Mouse (Mus musculus): ENCODE measurements around the gene Ncoa1. TPM values are rescaled to one million over a fixed set of nuclear protein-coding genes. Genes with fewer than 3 reads are reported as not detected.
A peak's percentile ranks its signal among the peaks of the same experiment; 100 is the strongest.

Gene Ncoa1
- polyA plus RNA-seq, 1 experiment = 21.9 TPM

DNA sequence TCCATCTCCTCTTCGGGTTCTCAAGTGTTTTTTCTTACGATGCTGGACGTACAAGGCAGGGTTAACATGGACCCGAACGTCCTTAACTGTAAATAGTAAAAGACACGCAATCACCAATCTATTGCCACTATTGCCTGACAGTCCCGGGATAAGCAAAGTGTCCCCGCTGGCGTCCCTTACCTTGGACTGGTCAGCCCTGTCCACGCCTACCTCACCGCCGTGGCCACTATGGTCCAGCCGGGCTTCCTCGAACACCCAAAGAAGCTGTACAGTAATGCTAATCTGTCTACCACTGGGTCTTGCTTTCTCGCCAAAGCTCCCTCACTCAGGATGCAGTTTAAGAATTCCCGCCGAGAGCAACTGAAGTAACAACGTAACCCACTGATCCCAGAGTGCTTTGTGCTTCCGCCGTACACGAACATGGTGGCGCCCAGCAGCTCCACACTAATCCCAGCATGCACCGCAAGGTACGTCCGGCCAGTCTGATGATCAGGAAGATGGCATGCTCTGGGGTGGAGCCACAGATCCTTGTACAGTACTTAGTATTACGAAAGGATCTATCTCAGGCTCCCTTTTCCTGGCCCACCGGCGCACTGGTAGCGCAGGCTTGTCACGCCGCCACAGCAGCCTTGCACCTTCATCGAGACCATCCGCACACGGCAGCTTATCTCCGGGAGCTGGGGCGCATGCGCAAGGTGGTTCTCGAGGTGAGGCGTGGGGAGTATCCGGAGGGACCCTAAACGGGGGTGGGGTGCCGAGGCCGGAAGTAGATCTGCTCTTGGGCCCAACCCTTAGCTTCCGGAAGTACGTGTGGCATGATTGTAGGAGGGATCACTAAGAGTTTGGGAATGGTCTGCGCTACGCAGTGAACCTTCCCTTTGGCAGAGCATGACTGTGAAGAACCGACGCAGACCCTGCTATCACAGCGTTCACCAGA is 243.1 kb downstream of the Ncoa1 start, which contains the start of the genes Ptrhd1 and Cenpo:
Gene Ptrhd1 (plus strand): TSS at position 456 of the 937 bp plus-strand sequence.
Gene Cenpo (minus strand): TSS at position 723 of the 937 bp plus-strand sequence.
- Histone ChIP-seq H3K36me3 (ENCODE audit: control insufficient read depth, insufficient read depth, low read length, poor library complexity, severe bottlenecking) (peaks cover 12% of the 10 kb centered on the region; the same call in 1 of the 2 replicates), H3K4me3 (ENCODE audit: low read depth, low read length) (peak within 1 kb of the TSS; percentile 74), H3K27me3 (ENCODE audit: control insufficient read depth, insufficient read depth, low read length, poor library complexity, severe bottlenecking) (no peaks in the 10 kb centered on the region), H3K27ac (ENCODE audit: insufficient read depth, low read length) (peak within 1 kb of the TSS; percentile 83), H3K4me1 (ENCODE audit: control insufficient read depth, insufficient read depth, low read length) (no peaks in the 10 kb centered on the region), H3K9me3 (replicated peaks; ENCODE audit: control insufficient read depth, insufficient read depth, low read length, poor library complexity, severe bottlenecking) (no peaks in the 10 kb centered on the region), H3K9ac (ENCODE audit: low read depth, poor library complexity, severe bottlenecking) (peak within 1 kb of the TSS; percentile 34)
- 0 out of 2 replicates have a peak, but pooled peaks have one; percentile 40 for TF ChIP-seq EP300 (IDR thresholded peaks at IDR 0.05; ENCODE audit: insufficient read depth, low read depth, low read length)
- TF ChIP-seq POLR2A (IDR thresholded peaks at IDR 0.05; ENCODE audit: insufficient read depth, low read length) = peak; percentile 91
- no peak for TF ChIP-seq CTCF (IDR thresholded peaks at IDR 0.05; ENCODE audit: low read depth, low read length)

DNA sequence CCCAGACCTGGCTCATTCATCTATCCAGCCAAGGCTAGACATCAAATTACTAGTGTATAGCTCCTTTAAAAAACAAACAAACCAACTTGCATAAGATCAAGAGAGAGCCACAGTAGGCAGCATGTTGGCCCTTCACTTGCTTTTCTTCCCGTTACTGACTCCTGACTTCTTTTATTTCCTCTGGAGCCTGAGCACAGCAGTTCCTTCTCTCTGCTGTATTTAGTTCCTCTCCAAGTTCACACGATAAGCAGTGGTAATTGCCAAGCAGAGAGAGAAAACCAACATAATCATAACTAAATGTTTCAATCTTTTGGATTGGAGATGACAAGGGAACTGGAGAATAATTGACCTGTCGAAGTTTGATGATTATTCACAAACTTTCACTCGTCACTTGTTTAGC is 244.2 kb downstream of the Ncoa1 start:
- Histone ChIP-seq H3K4me3 (ENCODE audit: low read depth, low read length) (no peak overlapping the region), H3K9me3 (replicated peaks; ENCODE audit: control insufficient read depth, insufficient read depth, low read length, poor library complexity, severe bottlenecking) (no peaks in the 10 kb centered on the region), H3K27ac (ENCODE audit: insufficient read depth, low read length) (no peak overlapping the region), H3K4me1 (ENCODE audit: control insufficient read depth, insufficient read depth, low read length) (no peaks in the 10 kb centered on the region), H3K36me3 (ENCODE audit: control insufficient read depth, insufficient read depth, low read length, poor library complexity, severe bottlenecking) (peaks cover 12% of the 10 kb centered on the region; the same call in 1 of the 2 replicates), H3K27me3 (ENCODE audit: control insufficient read depth, insufficient read depth, low read length, poor library complexity, severe bottlenecking) (no peaks in the 10 kb centered on the region), H3K9ac (ENCODE audit: low read depth, poor library complexity, severe bottlenecking) (peak overlapping the region; percentile 34)
- TF ChIP-seq POLR2A (IDR thresholded peaks at IDR 0.05; ENCODE audit: insufficient read depth, low read length) (no peak), EP300 (IDR thresholded peaks at IDR 0.05; ENCODE audit: insufficient read depth, low read depth, low read length) (no peak), CTCF (IDR thresholded peaks at IDR 0.05; ENCODE audit: low read depth, low read length) (no peak)

DNA sequence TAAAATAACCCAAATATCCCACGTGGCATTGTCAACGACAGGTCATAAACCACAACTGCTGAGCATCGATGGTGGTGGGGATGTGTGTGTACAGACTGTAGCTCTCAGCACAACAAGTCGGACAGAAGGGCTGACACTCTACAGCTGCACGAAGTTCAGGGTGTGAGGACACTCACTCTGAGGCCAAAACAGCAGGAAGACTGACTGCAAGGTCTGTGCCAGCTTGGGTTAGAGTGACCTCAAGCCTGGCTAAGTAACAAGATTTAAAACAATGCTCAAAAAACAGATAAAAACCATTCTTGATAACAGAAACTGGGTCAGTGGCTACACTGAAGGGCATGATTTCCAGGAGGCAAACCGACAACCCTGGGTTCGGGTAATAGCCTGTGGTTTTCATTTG is 246.8 kb downstream of the Ncoa1 start:
- Histone ChIP-seq H3K36me3 (ENCODE audit: control insufficient read depth, insufficient read depth, low read length, poor library complexity, severe bottlenecking) (peaks cover 15% of the 10 kb centered on the region; the same call in 1 of the 2 replicates), H3K9me3 (replicated peaks; ENCODE audit: control insufficient read depth, insufficient read depth, low read length, poor library complexity, severe bottlenecking) (no peaks in the 10 kb centered on the region)

DNA sequence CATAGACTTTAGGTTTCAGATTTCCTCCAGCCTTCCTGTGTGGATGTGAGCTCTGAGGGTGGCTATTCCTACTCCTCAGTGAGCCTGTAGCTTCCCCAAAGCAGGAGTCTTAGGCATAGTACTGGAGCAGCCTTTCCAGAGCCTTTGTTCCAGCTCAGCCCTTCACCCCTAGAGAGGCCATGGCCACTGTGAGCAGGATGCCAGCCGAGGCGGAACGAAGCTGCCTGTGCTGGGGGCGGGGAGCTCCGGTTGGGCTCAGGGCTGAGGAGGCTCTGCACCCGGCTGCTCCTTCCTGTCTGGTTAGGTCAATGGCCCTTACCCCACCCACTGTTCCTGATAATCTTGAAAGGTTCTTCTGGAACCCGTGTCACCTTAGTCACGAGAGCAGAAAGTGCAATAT is 264.1 kb downstream of the Ncoa1 start:
- Histone ChIP-seq H3K27ac (ENCODE audit: insufficient read depth, low read length) (no peak overlapping the region), H3K9me3 (replicated peaks; ENCODE audit: control insufficient read depth, insufficient read depth, low read length, poor library complexity, severe bottlenecking) (peaks cover 31% of the 10 kb centered on the region), H3K27me3 (ENCODE audit: control insufficient read depth, insufficient read depth, low read length, poor library complexity, severe bottlenecking) (no peaks in the 10 kb centered on the region), H3K36me3 (ENCODE audit: control insufficient read depth, insufficient read depth, low read length, poor library complexity, severe bottlenecking) (peaks cover 46% of the 10 kb centered on the region), H3K4me3 (ENCODE audit: low read depth, low read length) (no peak overlapping the region), H3K9ac (ENCODE audit: low read depth, poor library complexity, severe bottlenecking) (no peak overlapping the region), H3K4me1 (ENCODE audit: control insufficient read depth, insufficient read depth, low read length) (no peaks in the 10 kb centered on the region)
- TF ChIP-seq POLR2A (IDR thresholded peaks at IDR 0.05; ENCODE audit: insufficient read depth, low read length) (no peak), CTCF (IDR thresholded peaks at IDR 0.05; ENCODE audit: low read depth, low read length) (no peak), EP300 (IDR thresholded peaks at IDR 0.05; ENCODE audit: insufficient read depth, low read depth, low read length) (no peak)

More for the DNA sequence above, 246.8 kb downstream of the Ncoa1 start:
- Histone ChIP-seq H3K27me3 (ENCODE audit: control insufficient read depth, insufficient read depth, low read length, poor library complexity, severe bottlenecking) (no peaks in the 10 kb centered on the region), H3K9ac (ENCODE audit: low read depth, poor library complexity, severe bottlenecking) (no peak overlapping the region), H3K4me3 (ENCODE audit: low read depth, low read length) (no peak overlapping the region), H3K4me1 (ENCODE audit: control insufficient read depth, insufficient read depth, low read length) (no peaks in the 10 kb centered on the region), H3K27ac (ENCODE audit: insufficient read depth, low read length) (no peak overlapping the region)
- TF ChIP-seq CTCF (IDR thresholded peaks at IDR 0.05; ENCODE audit: low read depth, low read length) (no peak), EP300 (IDR thresholded peaks at IDR 0.05; ENCODE audit: insufficient read depth, low read depth, low read length) (no peak)

DNA sequence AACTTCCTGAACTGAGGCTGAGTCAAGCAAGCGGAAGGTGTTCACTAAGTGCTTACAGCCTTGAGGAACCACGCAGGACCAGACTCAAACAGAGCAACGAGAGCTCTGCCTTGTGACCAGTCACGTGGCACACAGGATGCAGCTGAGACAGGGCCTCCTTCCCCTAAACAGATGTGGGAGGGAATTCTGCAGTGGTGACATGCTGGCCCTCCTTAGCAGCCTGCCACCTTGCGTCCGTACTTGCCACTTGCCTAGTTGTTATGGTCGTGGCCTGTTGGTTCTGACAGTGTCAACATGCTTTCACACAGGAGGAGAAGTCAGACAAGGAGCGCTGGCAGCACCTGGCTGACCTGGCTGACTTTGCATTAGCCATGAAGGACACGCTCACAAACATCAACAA is 265.8 kb downstream of the Ncoa1 start:
- no peaks in the 10 kb centered on the region for H3K27me3 ChIP-seq (ENCODE audit: control insufficient read depth, insufficient read depth, low read length, poor library complexity, severe bottlenecking)
- no peak overlapping the region for H3K9ac ChIP-seq (ENCODE audit: low read depth, poor library complexity, severe bottlenecking)
- H3K4me1 ChIP-seq (ENCODE audit: control insufficient read depth, insufficient read depth, low read length) = no peaks in the 10 kb centered on the region
- H3K27ac ChIP-seq (ENCODE audit: insufficient read depth, low read length) = no peak overlapping the region
- H3K9me3 ChIP-seq (replicated peaks; ENCODE audit: control insufficient read depth, insufficient read depth, low read length, poor library complexity, severe bottlenecking) = peaks cover 31% of the 10 kb centered on the region
- peaks cover 41% of the 10 kb centered on the region for H3K36me3 ChIP-seq (ENCODE audit: control insufficient read depth, insufficient read depth, low read length, poor library complexity, severe bottlenecking)
- TF ChIP-seq POLR2A (IDR thresholded peaks at IDR 0.05; ENCODE audit: insufficient read depth, low read length) (no peak), EP300 (IDR thresholded peaks at IDR 0.05; ENCODE audit: insufficient read depth, low read depth, low read length) (no peak), CTCF (IDR thresholded peaks at IDR 0.05; ENCODE audit: low read depth, low read length) (no peak)
- no peak overlapping the region for H3K4me3 ChIP-seq (ENCODE audit: low read depth, low read length)

DNA sequence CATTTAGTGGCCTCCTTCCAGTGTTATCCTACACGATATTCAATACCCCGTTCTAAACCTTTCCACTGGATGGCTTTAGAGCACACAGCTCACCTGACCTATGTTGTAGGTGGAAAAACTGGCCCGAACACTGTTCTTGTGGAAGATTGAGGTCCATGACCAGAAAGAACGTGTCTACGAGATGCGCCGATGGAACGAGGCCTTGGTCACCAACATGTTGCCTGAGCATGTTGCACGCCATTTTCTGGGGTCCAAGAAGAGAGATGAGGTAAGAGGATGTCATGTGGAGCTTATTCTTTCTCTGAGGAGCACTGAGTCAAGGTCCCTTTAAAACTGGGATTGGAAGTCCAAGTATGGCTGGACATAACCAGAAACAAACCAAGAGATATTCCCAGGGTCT is 267.8 kb downstream of the Ncoa1 start:
- Histone ChIP-seq H3K9ac (ENCODE audit: low read depth, poor library complexity, severe bottlenecking) (no peak overlapping the region), H3K4me3 (ENCODE audit: low read depth, low read length) (no peak overlapping the region), H3K4me1 (ENCODE audit: control insufficient read depth, insufficient read depth, low read length) (no peaks in the 10 kb centered on the region), H3K36me3 (ENCODE audit: control insufficient read depth, insufficient read depth, low read length, poor library complexity, severe bottlenecking) (peaks cover 26% of the 10 kb centered on the region), H3K9me3 (replicated peaks; ENCODE audit: control insufficient read depth, insufficient read depth, low read length, poor library complexity, severe bottlenecking) (peaks cover 28% of the 10 kb centered on the region), H3K27me3 (ENCODE audit: control insufficient read depth, insufficient read depth, low read length, poor library complexity, severe bottlenecking) (no peaks in the 10 kb centered on the region), H3K27ac (ENCODE audit: insufficient read depth, low read length) (no peak overlapping the region)
- no peak for TF ChIP-seq CTCF (IDR thresholded peaks at IDR 0.05; ENCODE audit: low read depth, low read length)
- TF ChIP-seq POLR2A (IDR thresholded peaks at IDR 0.05; ENCODE audit: insufficient read depth, low read length) = no peak
- TF ChIP-seq EP300 (IDR thresholded peaks at IDR 0.05; ENCODE audit: insufficient read depth, low read depth, low read length) = no peak
